Mouse (Mus musculus) lung, postnatal 0 days (tissue): ENCODE results near the gene Bdp1.

Experiments used
- CTCF ChIP-seq: IDR thresholded peaks from 2 replicates; pipeline ENCODE4 v1.5.1; 2016; ENCODE audit warnings: antibody characterized with exemption, mild to moderate bottlenecking
- EP300 ChIP-seq: IDR thresholded peaks from 2 replicates; pipeline ENCODE4 v1.6.1; 2016; ENCODE audit warnings: antibody characterized with exemption, mild to moderate bottlenecking, control low read depth

DNA sequence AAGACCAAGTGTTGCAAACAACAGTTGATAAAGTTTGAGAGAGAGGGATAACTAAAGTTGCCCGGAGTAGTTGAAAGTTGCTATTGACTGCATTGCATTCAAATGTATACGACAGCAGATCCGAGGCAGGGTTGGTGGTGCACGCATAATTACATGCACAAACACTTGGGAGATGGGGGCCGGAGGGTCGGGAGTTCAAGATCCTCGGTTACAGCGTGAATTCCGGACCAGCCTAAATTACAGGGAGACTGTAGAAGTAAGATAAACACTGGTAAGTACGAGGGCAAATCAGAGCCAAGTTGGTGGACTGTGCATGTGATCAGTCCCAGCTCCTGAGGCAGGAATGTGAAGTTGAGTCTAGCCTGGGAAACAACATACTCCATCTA lies 21.4 kb upstream of the Bdp1 start:
- TF ChIP-seq CTCF (no peak), EP300 (no peak)
